Mouse (Mus musculus) regulatory T cell (primary cell): Measurements from ENCODE around the gene Zfp111.

Experiments
- in situ Hi-C: fragments of 300-600 bp; cut with MboI, MseI; formaldehyde crosslinking; loops from one replicate; pipeline ENCODE4 v1.15.1; 2025; ENCODE audit warnings: high pct_unique_total_duplicates

Gene Zfp111

GRCm38 (mm10) chr7:24211343-24211742 lies at the start of gene Zfp111:
Zfp111 (minus strand) TSS chr7:24211443.
- in situ Hi-C loops, result no loop called here

DNA sequence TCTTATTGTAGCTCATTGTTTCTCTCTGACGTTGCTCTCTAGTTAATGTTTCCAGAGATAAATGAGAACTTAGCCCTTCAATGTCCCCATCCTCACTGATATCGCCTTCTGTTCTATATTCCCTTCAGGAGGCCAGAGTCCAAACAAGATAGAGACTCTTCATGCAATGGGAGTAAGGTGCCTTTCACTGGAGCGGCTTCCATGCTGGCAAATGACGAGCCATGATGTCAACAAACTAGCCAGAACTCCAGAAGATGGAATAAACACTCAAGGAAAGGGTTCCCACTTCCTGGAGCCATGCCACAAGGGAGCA lies 48.7 kb upstream of the Zfp111 start:
- in situ Hi-C loops, result no loop called here

DNA sequence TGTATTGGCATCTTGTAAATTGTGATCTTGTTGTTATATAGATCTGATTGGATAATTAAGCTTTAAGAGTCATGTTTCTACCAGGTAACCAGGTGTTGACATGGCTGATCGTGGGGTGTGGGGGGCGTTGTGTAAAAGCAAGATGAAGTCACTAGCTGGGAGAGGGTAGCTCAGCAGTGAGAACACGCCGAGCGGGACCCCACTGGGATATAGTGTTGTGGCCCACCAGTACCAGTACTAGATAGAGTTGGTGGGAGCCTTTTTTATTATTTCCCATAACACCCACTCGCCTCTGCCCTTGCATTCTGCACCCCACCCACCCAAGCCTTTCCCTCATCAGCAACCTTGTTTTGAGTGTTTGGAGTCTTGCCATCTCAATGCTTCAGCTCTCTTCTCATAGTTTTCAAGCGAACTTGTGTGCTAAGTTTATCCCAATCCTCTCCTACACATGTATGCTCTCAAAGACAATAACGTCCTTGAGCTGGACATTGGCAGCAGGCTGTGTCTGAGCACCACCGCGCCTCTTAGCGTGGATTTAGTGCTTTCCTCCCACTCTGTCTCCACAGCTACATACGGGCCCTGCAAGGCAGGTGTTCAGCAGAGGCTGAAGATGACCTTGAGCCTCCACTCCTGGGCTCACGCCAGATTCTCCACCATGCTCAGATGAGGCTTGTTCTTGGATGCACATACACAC lies 48.2 kb upstream of the Zfp111 start:
- in situ Hi-C loops, result no loop called here

- in situ Hi-C loops, result no loop called here
These were observed 43.6 kb upstream of the Zfp111 start, which contains the start of gene Zfp108 for GRCm38 (mm10) chr7:24254633-24255474. Zfp108 (plus strand) TSS chr7:24254794.

- in situ Hi-C loops, result no loop called here
These were observed 42.8 kb upstream of the Zfp111 start for GRCm38 (mm10) chr7:24253779-24254615.

DNA sequence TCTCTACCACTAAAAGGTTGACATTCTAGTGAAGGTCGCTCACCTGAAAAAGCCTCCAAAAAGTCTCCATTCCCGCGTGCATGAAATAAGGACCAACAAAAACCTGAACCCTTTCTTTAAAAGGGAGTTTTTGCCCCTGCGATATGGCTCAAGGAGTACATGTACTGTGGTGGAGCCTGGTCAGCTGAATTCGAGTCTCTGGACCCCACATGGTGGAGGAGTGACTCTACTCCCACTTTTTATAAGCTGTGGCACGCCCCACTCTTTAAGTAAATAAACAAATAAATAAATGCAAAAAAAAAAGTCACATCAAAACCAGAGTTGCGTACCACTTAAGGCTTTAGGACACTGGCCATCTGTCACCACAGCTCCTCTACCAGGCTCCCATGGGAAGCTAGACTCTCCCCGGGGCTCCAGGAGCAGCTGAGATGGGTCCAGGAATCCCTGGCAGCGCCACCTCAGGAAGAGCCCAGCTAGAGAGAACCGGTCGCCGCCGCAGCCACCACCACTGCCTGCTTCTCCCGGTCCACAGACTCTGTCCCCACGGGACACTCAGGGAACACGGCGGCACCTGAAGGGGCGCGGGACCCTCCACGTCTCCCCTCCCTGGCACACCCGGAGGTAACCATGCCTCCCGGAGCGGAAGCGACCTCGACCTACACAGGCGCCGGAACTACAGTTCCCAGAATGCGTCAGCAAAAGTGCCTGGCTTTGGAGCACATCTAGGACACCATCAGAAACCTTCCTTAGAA lies 26.0 kb upstream of the Zfp111 start, which contains the start of gene Zfp109:
Zfp109 (minus strand) TSS at position 521 of the 752 bp plus-strand sequence.
- in situ Hi-C loops, result no loop called here

DNA sequence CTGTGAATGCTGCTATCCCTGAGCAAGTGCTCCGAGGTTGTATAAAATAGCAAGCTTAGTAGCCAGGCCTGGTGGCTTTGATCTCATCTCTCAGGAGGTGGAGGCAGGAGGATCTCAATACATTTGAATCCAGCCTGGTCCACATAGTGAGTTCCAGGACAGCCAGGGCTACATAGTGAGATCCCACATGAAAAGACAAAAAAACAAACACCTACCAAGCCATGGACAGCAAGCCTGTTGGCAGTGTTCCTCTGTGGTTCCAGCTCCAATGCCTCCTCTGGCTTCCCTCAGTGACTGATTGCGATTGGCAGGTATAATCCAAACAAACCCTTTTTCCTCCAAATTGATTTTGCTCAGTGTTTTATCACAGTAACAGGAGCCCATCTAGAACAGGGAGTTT lies 947 bp downstream of the Zfp111 start:
- in situ Hi-C loops, result no loop called here

DNA sequence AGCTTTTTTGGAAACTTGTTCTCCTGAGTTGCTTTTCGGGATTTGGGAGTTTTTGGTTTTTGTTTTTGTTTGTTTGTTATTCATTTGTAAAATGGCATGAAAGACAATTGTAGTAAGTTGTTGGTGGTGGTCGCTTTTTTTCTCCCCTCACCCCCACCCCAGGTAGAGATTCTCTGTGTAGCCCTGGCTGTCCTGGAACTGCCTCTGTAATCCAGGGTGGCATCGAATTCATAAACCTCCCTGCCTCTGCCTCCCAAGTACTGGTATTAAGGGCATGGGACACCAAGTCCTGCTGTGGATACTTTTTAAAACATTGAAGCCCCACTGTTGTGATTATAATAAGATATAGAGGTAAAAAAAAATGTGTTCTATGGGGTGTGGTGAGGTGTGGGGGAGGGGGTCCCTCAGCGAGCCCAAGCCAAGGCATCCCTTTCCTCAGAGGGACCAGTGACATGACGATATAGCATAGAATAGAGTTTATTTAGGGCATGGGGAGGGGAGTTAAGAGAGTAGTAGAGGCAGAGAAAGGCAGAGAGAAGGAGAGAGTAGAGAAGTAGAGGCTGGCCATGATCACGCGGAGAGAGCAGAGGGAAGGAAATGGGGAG lies 2.9 kb downstream of the Zfp111 start:
- in situ Hi-C loops, result no loop called here

DNA sequence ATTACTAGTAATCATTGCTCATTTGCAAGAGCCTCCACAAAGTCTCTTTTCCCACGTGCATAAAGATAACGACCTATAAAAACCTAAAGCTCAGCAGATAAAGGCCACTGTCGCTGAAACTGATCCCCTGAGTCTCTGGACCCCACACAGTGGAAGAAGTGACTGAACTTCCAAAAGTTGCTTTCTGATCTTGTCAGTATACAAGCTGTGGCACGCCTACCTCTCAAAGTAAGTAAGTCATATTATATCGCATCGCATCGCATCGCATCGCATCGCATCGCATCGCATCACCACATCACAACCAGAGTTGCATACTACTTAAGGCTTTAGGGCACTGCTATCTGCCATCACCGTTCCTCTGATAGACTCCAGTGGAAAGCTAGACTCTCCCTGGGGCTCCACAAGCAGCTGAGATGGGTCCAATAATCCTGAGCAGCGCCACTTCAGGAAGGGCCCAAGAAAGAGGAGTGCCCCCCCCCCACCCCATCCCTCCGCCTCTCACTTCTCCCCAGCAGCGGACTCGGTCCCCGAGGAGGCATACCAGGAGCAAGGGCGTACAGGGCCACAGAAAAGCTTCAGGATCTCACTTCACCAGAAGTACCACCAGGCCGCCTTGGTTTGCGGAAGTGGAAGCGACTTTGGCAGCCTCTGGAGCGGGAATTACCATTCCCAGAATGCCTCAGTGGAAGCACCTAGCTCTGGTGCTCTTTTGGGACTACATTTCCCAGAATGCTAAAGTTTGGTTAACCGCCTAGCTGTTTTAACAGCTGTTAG lies 3.6 kb downstream of the Zfp111 start:
- in situ Hi-C loops, result no loop called here

- in situ Hi-C loops, result no loop called here
These were observed 14.3 kb downstream of the Zfp111 start for GRCm38 (mm10) chr7:24196961-24197360.

DNA sequence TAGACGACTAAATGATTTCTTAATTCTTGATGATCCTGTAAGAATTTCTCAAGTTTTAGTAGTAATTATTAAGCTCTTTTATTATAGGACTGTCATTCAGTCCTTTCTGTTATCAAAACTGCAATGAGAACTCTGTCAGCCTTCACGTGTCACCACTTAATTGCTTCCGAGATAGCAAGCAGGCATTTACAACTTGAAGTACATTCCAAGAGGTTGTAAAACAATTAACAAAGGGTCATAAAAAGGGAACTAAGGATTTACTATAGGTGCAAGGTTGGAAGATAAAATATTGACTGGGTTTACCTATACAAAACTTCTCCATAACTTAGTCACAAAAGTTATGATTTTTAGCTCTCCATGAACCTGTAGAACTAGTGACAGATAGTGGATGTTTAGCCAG lies 18.1 kb downstream of the Zfp111 start:
- in situ Hi-C loops, result no loop called here

GRCm38 (mm10) chr7:24191361-24191760 lies 19.9 kb downstream of the Zfp111 start:
- in situ Hi-C loops, result no loop called here

DNA sequence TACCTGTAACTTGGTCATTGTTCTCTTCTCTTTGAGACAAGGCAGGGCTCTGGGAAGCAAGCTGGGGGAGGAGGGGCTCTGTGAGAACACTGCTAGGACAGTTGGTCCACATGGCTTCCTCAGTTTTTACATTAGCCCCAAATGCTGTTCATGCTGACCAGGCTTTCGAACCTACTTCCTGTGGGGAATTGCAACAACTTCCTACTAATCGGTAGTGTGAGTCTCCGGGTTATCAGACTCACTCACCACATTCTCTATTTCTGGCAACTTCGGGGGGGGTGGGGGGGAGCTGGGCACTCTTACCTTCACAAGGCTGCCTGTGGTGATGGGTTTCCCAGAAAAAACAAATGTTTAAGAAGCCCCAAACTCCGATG lies 21.7 kb downstream of the Zfp111 start:
- in situ Hi-C loops, result no loop called here

- in situ Hi-C loops, result no loop called here
These were observed 22.2 kb downstream of the Zfp111 start for GRCm38 (mm10) chr7:24188901-24189570.

DNA sequence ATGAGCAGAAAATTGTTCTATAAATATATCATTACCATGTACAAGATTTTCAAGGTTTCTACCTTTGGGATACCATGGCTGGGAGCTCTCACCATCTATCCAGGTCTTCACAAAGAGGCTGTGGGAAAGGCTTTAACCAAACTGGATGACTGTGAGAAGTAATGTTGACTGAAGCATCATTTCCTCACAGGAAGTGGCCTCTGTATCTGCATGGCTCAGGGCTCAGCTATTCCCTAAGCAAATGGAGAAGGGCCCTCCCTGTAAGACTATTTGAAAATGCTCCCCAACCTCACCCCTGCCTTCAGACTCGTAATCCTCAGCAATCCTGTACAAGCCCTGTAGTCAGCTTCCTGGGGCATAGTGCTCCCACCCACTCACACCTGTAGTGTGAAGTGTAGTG lies 23.6 kb downstream of the Zfp111 start:
- in situ Hi-C loops, result no loop called here

GRCm38 (mm10) chr7:24175337-24175711 lies 35.9 kb downstream of the Zfp111 start:
- in situ Hi-C loops, result loop anchor here (5.0 kb wide), 1 partner anchor 52 kb away; no protein-coding TSS in a partner anchor

GRCm38 (mm10) chr7:24174618-24175336 lies 36.5 kb downstream of the Zfp111 start, which contains the start of gene Zfp114:
Zfp114 (plus strand) TSS chr7:24175060.
- in situ Hi-C loops, result loop anchor here (5.0 kb wide), 1 partner anchor 53 kb away; no protein-coding TSS in a partner anchor

- in situ Hi-C loops, result no loop called here
These were observed 39.1 kb downstream of the Zfp111 start for GRCm38 (mm10) chr7:24172191-24172590.

- in situ Hi-C loops, result no loop called here
These were observed 58.0 kb downstream of the Zfp111 start for GRCm38 (mm10) chr7:24153272-24153671.
